Mouse (Mus musculus) liver, adult 2 months (tissue): Measurements from ENCODE around the gene Rsph4a.
"Not testable (repeated sequence)": the region's sequence is repeated elsewhere in the genome, so short reads cannot be mapped to it uniquely, and the experiment has no call there.

Experiments used
- CTCF ChIP-seq: fragments of 200-500 bp; IDR thresholded peaks from 2 replicates; pipeline ENCODE4 v1.5.1; 2011; ENCODE audit warnings: low read depth, low read length, control low read depth
- POLR2A ChIP-seq: fragments of 200-500 bp; IDR thresholded peaks from 2 replicates; pipeline ENCODE4 v1.6.1; 2011; ENCODE audit warnings: low read length, control low read depth; ENCODE audit not compliant: insufficient read depth; ENCODE audit errors: extremely low read depth

DNA sequence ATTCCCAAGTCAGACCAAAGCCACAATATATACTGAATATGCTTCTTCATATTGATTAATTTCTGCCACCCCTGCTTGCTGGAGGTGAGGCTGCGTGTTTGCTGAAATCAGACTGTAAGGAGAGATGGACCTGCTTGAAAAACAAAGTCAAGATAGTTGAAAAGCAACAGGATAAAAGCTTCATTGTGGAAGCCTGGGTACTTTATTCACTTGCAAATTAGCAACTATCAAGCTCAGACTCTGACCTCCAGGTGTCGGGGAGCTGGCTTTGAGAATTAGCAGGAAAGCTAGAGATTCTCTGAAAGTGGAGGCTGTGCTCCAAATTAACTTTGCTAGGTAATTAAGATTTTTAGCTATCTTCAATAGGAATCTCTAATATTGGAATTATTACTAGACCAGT lies 22.5 kb upstream of the Rsph4a start:
- TF ChIP-seq CTCF, POLR2A: not testable (repeated sequence)
